Mouse (Mus musculus) right cerebral cortex, postnatal 4 days (tissue): Measurements from ENCODE around the gene Casd1.
"Not testable (repeated sequence)": the region's sequence is repeated elsewhere in the genome, so short reads cannot be mapped to it uniquely, and the experiment has no call there.

ENCODE experiments used
- DNase-seq: peaks from one replicate; pipeline ENCODE4 v3.0.0-alpha.2; 2022

Casd1 gene

DNA sequence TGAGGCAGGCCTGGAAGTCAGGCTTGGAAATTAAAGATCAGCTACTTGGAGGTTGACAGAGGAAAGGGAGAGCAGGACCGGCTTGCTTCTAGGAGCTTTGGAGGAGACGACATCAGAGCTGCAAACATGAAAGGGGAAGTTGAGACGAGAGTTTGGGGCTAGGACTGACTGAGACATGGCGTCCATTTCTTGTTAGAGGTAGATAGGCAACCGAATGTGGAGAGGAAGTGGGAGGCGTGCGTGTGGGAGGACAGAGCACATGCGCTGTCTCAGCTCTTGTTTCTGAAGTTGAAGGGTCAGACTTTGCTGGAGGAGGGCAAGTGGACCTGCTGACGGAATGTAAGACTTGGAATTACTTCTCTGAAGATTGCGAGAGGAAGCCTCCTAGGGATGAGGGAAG is 17.3 kb downstream of the Casd1 start:
- DNase-seq: no peak

DNA sequence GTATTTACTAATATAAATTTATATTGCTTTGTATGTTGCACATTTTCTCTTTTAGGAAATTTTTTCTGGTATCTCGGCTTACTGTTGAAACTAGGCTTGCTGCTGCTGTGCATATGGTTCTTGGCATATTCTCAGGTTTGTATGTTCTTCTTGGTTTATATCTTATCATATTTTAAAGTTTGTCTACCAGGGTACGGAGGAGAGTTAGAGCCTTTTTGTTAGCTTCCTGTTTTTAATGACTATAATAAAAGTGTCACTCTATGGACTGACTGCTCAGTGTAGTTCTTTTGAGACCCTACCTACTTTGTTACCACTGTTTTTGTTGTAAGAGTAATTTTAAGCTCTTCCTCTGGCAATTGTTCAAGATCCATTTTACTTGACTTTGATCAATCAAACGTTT is 30.8 kb downstream of the Casd1 start:
- DNase-seq: no peak

DNA sequence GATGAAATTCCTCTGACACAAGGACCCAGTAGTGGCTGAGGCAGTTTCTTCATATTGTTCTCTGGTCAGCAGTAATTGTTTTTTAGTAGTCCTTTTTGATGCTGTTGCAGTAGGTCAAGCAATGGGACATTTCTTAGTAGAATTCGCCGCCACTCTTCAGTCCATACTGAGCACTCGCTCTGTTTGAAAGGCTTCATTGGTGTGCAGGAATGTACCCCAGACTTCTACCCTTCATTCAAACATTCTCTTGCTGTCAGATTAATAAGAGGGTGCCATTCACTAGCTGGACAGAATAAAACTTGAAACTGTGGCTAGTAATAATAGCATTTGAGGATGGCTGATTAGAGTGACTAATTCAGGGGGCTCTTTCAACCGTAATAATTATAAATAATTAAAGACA is 32.5 kb downstream of the Casd1 start:
- DNase-seq: no peak

DNA sequence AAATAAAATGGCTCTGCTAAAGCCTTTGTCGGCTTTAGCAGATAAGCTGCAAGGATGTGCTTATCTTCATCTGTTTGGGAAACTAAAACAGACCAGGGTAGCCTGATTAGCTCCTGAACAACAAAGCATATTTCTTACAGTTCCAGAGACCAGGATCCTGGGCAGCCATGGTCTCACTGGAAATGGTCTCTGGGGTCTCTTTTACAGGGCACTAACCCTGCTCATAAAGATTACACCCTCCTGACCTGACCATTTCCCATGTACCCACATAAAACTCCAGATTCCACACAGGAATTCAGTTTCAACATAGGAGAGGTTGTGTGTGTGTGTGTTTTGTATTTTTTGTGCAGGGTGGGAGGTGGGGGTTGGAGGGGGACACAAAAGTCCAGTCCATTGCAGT is 34.2 kb downstream of the Casd1 start:
- no peak for DNase-seq

DNA sequence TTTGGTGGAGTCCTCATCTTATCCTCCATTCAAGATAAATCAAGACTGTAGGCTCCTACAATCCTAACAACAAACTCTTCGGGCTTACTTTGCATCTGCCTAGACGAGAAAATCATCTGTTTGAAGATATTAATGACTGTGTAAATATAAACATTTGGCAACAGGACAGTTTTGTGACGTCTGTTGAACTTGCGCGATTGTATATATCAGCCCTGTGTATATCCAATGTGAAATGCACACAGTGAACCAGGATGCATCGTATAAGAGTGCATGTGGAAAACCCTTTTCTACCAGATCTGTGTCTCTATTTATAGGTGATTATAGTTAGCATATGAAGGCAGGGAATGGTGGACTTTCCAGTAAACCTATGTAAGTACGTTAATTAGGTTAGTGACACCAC is 41.4 kb downstream of the Casd1 start:
- no peak for DNase-seq

DNA sequence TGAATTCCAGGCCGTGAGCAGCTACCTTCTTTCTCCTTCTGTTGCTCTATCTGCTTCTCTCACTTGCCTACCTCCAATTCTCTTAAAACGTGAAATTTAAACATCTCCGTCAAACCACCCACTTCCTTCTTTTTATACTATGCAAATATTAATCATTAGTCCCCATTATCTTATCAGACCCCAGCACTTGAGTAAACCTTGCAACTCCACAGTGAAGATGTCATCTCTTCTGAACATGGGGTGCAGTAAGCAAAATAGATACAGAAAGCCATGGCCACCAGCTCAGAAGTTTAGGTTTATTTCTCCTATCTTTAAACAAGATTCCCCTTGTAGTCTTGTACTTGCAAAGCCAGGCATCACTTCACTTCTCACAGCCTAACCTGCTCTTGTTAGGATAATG is 46.7 kb downstream of the Casd1 start:
- no peak for DNase-seq

DNA sequence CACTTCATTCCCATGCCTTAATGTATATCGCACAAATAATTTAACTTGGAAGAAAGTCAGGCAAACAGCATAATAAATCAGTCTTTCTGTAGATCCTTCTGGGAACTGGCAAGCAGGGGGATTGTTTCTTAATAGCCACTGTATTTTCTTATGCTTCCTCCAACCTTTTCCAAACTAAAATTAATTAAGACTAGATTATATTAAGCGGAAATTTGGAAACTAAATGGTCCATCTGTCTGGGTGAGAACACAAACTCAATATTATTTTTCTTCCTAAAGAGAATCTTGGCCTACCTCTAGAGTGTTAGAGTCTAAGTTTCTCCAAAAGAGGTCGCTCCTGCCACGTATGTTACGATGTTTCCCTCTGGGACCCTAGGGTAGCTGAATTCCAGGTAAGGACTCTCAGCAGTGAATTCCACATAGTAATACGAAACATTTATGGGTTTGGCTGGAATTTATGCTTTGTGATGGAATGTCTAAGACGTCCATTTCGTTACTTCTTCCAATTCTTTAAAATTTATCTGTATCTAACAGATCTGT is 52.0 kb downstream of the Casd1 start:
- no peak for DNase-seq

DNA sequence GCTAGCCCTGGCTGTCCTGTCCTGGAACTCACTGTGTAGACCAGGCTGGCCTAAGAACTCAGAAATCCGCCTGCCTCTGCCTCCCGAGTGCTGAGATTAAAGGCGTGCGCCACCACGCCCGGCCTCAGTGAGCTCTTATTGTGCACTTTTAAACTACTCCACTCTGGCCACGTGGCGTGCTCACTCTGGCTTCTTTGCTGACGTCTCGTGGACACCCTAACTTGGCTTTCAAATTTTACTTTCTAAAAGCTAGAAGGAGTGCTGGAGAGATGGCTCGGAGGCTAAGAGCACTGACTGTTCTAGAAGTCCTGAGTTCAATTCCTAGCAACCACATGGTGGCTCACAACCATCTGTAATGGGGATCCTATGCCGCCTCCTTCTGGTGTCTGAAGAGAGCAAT is 53.1 kb downstream of the Casd1 start:
- DNase-seq: not testable (repeated sequence)

DNA sequence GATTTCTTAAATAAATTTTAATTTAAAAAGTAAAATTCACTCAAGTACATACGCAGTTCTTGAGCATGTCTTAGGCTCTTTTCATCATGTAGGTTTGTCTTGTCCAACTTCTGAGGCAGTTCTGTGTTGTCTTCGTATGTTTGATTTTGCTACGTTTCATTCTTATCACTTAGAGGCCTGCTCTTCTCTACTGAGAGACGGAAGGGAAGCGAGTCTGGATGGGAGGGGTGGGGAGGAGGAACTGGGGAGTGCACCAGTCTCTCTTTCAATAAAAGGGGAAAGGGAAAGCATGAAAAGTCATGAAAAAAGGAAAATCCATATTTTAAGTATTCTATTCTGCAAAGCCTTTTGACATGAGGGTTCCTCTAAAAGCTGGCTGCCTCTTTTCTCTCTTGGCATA is 54.8 kb downstream of the Casd1 start:
- DNase-seq: no peak

DNA sequence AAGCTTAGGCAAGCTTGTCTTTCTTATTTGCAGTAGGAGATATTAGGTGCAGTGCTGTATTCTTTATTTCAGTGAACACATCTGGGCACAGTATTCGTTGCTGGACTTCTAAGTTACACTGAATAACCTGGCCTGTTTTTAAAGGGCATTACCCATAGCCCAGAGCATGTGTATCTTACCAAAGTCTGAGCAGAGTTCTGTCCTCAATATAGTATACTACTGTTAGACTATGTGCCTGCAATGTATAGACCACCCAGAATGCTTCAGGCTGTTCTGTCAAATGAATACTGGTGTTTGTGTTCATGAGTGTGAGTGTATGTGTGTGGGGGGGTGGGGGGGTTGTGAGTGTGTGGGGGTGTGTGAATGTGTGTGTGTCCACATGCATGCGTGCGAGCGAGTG is 55.3 kb downstream of the Casd1 start:
- DNase-seq: no peak

DNA sequence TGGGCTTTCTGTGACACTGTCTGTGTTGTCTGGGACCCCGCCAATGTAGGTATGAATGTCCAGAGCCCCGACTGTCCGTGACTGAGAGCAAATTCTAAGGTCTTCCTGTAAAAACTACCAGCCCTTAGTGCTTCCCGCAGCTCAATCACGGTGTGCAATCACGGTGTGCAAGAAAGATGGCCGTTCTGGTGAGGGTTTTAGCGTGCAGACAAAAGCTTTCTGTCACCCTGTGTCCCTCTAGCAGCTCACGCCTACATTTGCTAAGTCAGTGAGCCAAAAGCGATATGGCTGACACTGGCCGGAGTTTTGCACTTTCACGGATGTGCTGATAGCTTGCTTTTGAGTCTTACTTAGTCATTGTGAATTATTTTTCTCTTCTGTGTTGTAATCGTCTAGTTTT is 58.2 kb downstream of the Casd1 start:
- no peak for DNase-seq

DNA sequence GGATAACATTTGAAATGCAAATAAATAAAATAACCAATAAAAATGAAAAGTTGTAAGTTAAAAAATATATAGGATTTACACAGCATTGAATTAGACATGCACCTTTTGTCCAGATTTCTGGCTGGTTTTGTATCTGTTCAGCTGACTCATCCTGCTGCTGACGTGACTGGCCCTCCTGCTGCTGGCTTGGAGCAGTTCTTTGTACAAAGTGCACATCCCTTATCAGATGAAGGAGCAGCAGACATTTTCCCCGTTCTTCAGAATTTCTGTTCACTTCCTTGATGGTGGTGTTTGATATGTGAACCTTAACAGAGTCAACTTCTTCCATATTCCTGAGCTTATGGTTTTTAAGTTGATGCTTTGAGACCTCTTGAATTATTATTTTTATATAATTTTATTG is 62.9 kb downstream of the Casd1 start:
- no peak for DNase-seq

DNA sequence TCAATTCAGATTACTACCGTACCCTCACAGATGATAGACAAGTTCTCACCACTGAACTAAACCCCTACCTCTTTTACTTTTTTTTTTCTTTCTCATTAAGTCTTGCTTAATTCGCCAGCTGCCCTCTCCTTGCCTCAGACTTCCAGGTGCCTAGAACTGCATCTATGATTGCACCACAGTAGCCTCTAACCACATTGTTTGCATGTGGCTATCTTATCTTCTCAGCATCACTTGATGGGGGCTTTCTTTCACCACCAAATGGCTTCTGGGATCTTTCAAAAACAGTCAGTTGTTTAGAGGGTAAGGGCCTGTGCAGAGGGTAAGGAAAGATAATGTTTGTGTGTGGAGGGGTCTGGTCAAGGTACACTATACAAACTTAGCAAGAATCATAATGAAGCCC is 63.7 kb downstream of the Casd1 start:
- DNase-seq: no peak

DNA sequence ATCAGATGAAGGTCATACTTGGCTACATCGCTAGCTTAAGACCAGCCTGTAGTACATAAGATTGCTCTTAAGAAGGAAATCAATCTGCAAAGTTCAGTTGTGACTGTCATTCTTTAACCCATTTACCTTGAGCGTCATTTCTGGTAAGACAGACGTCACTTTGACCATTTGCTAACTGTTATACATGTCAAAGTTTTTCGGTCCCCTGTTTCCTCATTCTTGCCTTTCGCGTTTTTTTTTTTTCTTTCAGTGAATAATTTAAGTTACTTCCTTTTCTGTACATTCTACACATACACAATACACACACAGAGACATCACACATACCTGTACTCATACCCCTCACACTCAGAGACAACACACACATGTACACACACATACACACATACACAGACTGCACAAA is 64.5 kb downstream of the Casd1 start:
- no peak for DNase-seq

DNA sequence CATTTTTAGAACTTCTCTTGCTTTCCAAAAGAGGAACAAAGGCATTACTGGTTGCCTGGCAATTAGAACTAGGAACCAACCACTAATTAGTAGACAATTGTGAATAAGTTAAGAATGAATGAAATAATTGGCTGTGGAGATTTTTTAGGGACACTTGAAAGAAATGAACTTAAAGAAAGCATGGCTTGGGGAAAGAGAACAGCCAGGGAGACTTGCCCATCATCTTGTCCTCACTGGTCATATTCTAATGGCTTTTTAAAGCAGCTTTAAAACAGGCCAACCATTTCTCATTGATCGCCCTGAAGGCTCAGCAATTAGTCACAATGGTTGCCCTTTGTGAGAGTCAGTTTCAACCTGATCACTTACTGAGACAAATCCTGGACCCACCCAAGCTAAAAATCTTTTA is 76.7 kb downstream of the Casd1 start:
- no peak for DNase-seq

DNA sequence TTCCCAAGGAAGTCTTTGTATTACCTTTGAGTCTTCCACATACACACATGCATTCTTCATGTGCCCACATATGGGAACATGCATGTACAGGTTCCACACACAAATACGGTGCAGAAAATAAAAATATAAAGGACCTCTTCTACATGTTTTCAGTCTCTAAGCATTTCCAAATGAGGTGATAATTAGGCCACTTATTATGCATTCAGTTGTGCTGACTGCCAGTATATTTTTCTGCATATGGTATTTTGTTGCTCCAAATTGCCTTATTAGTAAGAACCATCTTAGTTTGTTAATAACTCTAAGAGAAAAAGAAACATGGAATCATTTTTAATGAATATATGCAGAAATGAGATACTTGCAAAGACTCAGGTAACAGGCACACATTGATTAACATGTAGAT is 79.3 kb downstream of the Casd1 start:
- DNase-seq: no peak

DNA sequence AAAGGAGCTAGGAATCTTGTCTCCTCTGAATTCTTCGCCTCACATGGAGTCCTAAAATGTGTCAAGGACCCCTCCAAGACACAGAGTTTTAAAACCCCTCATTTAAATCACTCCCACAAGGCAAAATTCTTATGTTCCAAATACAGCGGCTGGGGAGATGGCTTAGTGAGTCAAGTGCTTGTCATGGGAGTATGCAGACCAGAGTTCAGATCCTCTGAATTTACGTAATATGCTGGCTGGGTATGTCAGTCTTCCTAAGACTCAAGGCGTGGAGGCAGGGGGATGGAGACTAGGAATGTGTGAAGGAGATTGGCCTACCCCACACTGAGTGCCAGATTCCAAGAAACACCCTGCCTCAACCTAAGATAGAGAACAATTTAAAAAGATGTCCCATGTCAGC is 79.9 kb downstream of the Casd1 start:
- no peak for DNase-seq

DNA sequence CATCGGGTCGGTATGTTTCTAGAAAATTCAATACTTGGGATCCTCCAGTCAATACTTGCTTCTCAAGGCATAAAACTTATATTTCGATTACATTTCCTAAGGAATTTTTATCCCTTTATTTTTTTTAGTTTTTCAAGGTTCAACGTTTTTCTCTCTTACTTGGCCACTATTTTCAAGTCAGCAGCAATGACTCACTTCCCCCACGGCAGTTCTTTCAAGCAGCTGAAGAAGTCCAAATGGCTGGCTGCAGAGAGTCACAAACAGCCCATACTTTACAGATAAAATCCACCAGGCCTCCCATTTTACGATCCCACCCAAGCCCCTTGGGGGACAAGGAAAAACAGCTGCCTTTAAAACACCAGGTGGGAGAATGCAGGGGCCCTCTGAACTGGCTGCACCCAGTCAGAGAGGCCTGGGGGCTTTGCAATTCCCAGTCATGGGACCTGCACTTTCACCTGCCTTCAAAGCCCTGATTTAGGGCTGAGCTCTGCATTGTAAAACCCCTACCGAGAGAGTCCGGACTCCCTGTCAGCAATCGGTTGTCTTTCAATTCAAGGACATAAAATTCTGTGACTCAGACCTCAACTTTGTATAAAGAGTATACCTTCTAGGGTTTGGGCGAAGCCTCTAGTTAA is 84.2 kb downstream of the Casd1 start:
- no peak for DNase-seq

DNA sequence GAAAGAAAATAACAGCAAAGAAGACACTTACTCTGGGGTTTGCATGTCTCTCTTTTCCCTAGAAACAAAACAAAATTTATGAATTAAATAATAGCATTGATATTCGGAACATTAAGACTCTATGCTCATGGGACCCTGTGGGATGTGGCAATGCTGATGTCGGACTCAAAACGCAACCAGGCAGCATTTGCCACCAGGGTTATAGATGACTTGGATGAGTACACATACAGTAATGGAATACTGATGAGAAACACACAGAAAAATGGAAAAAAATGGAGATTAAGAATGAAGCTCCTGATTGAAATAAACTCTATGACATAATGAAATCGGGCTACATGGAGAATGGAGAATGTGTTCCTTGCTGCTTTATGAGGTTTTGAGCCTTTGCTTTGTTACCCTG is 89.8 kb downstream of the Casd1 start:
- DNase-seq: no peak
